Mouse (Mus musculus) olfactory bulb, adult 2 months (tissue): ENCODE data around the gene Sync.

Experiments
- CTCF ChIP-seq: fragments of 200-500 bp; IDR thresholded peaks from 2 replicates; pipeline ENCODE4 v1.5.1; 2012; ENCODE audit warnings: low read depth, mild to moderate bottlenecking, low read length, moderate library complexity; ENCODE audit not compliant: insufficient read depth
- POLR2A ChIP-seq: fragments of 200-500 bp; IDR thresholded peaks from 2 replicates; pipeline ENCODE4 v1.6.1; 2012; ENCODE audit warnings: mild to moderate bottlenecking, low read depth, low read length, moderate library complexity; ENCODE audit not compliant: insufficient read depth

DNA sequence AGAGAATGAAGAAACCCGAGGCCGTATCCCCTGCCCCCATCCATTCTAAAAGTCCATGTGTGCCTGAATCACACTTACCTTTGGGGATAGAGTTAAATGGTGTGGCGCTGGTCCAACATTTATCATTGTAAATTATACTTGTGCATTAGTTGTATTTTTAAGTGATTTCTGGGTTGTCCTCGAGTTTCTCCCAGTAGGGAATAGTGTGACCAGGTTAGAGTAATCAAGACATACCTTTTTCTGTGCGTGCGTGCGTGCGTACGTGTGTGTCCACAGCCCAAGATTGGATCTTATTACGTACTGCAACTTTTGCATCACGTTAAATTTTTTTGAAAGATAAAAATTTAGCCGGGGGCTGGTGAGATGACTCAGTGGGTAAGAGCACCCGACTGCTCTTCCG lies 48.9 kb downstream of the Sync start:
- TF ChIP-seq CTCF (no peak), POLR2A (no peak)
